In the genomic region with DNA sequence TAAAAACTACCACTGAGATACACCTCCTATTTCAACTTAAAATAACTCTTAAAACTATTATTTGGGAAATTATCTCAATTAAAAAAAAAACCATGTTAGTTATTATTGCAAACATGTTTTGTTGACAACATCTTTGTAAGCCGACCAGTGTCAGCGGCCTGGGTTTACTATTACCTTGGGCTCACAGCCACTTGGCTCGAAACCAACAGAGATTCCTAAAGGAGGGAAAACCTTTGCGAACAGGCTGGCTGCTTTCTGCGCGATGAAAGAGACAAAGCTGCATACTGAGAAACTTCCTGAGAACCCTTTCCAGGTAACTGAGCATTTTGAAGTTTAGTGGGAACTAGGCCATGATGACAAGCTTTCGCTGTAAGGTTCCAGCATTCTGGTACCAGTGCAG, we compare ENCODE assay signal across 19 mouse cellular contexts. TPM values are rescaled to one million over a fixed set of nuclear protein-coding genes. Genes with fewer than 3 reads are reported as not detected.
DNase-seq lines count a peak whose midpoint lies in the region; ATAC-seq and TF ChIP-seq lines count a peak whose summit lies in the region.
"Had no signal": no experiment of that assay in that cellular context is flagged by ENCODE, and none has a peak within 500 bp of the region (broad histone marks: within the 10 kb centered on the region; RNA-seq: fewer than 3 reads in every experiment).

No protein-coding gene starts in this region.

- H3K27ac ChIP-seq in kidney, embryonic 15.5 days: no peak overlapping the region
- no peak overlapping the region for H3K27ac ChIP-seq in hindbrain, embryonic 11.5 days (ENCODE audit: low read depth, low read length)
- H3K27ac ChIP-seq: kidney, postnatal 0 days; midbrain, embryonic 15.5 days had no signal

- 78% methylated on average over 7 of the region's 7 CpGs for WGBS in kidney, embryonic 15.5 days
- 95% methylated on average over 7 of the region's 7 CpGs for WGBS in hindbrain, embryonic 11.5 days

- H3K36me3 ChIP-seq in kidney, embryonic 15.5 days: no peaks in the 10 kb centered on the region
- H3K36me3 ChIP-seq in hindbrain, embryonic 11.5 days (ENCODE audit: control insufficient read depth, insufficient read depth, low read length): no peaks in the 10 kb centered on the region
- H3K36me3 ChIP-seq: midbrain, embryonic 15.5 days had no signal

- H3K4me3 ChIP-seq in kidney, embryonic 15.5 days (replicated peaks): no peak overlapping the region
- no peak overlapping the region for H3K4me3 ChIP-seq in hindbrain, embryonic 11.5 days (ENCODE audit: low read depth, low read length)
- H3K4me3 ChIP-seq: midbrain, embryonic 15.5 days had no signal

- H3K4me1 ChIP-seq in kidney, embryonic 15.5 days: peaks cover 8% of the 10 kb centered on the region; the same call in 1 of the 2 replicates
- H3K4me1 ChIP-seq in hindbrain, embryonic 11.5 days (replicated peaks; ENCODE audit: control insufficient read depth, insufficient read depth, low read length): no peaks in the 10 kb centered on the region
- H3K4me1 ChIP-seq: midbrain, embryonic 15.5 days had no signal

- no peak overlapping the region for H3K9ac ChIP-seq in kidney, embryonic 15.5 days
- H3K9ac ChIP-seq in hindbrain, embryonic 11.5 days (ENCODE audit: low read depth, low read length): no peak overlapping the region
- H3K9ac ChIP-seq: midbrain, embryonic 15.5 days had no signal

- TF ChIP-seq CTCF in brain, embryonic 14.5 days (IDR thresholded peaks at IDR 0.05; ENCODE audit: borderline replicate concordance, extremely low read depth, insufficient read depth, insufficient read length): no peak

- H3K4me2 ChIP-seq in kidney, embryonic 15.5 days: no peak overlapping the region
- H3K4me2 ChIP-seq in hindbrain, embryonic 11.5 days (replicated peaks; ENCODE audit: low read depth, low read length): no peak overlapping the region
- H3K4me2 ChIP-seq: liver, embryonic 11.5 days; midbrain, embryonic 15.5 days had no signal

- H3K9me3 ChIP-seq in kidney, embryonic 15.5 days (replicated peaks): no peaks in the 10 kb centered on the region
- no peaks in the 10 kb centered on the region for H3K9me3 ChIP-seq in hindbrain, embryonic 11.5 days (ENCODE audit: control insufficient read depth, low read length)
- H3K9me3 ChIP-seq: midbrain, embryonic 15.5 days had no signal

- ATAC-seq in kidney, embryonic 15.5 days (replicated peaks; ENCODE audit: low FRiP score): no peak
- ATAC-seq in hindbrain, embryonic 11.5 days (ENCODE audit: low FRiP score): no peak
- ATAC-seq: hindbrain, embryonic 16.5 days; midbrain, embryonic 15.5 days had no signal

- peak; percentile 42 for DNase-seq in kidney, adult 11 months
- peak; percentile 14 for DNase-seq in ovary, adult 18-20 months (ENCODE audit: low spot score)
- DNase-seq in ovary, postnatal 14 days (ENCODE audit: low spot score): no peak
- peak; percentile 40 for DNase-seq in brain, embryonic 14.5 days (ENCODE audit: low read depth)
- DNase-seq in hindbrain, embryonic 11.5 days (ENCODE audit: low spot score): no peak
- DNase-seq in yolk sac, embryonic 10.5 days (ENCODE audit: low spot score): no peak
- DNase-seq: cerebellum, adult 9-10 months; gastrocnemius, postnatal 14 days; lung, adult 2 months; spleen, adult 18-20 months; thymus, adult 18-20 months had no signal

- no peaks in the 10 kb centered on the region for H3K27me3 ChIP-seq in kidney, embryonic 15.5 days
- no peaks in the 10 kb centered on the region for H3K27me3 ChIP-seq in hindbrain, embryonic 11.5 days (ENCODE audit: control insufficient read depth, insufficient read depth, low read length)
- H3K27me3 ChIP-seq: midbrain, embryonic 15.5 days had no signal

- TF ChIP-seq POLR2A in brain, embryonic 14.5 days (IDR thresholded peaks at IDR 0.05; ENCODE audit: borderline replicate concordance, extremely low read depth, insufficient read depth, insufficient read length, poor library complexity, severe bottlenecking): no peak

RNA-seq across cellular contexts. Expression of a gene that starts 3.4 kb away (rescaled TPM):
- polyA plus RNA-seq in kidney, embryonic 15.5 days (2015; fragmentation: Nextera tagmentation; extraction: Ambion mirVana): not detected in 2 replicates
- 0.04 TPM in 1 of 2 replicates, not detected in the other for polyA plus RNA-seq in brain, embryonic 14.5 days (2012; rRNA removed)
- not detected in 2 replicates for polyA plus RNA-seq in hindbrain, embryonic 11.5 days (2014; fragmentation: Nextera tagmentation; extraction: Ambion mirVana)
- polyA plus RNA-seq: forebrain, embryonic 11.5 days; hindbrain, embryonic 16.5 days; kidney, postnatal 0 days; liver, embryonic 11.5 days; lung, adult 2 months; midbrain, embryonic 15.5 days; stomach, embryonic 14.5 days; urinary bladder, adult 2 months had no signal

RNA-seq across cellular contexts. Expression of a gene that starts 46.7 kb away (rescaled TPM):
- polyA plus RNA-seq in kidney, embryonic 15.5 days (2015; fragmentation: Nextera tagmentation; extraction: Ambion mirVana): 5.4 TPM in 2 replicates
- 17.8 and 24.0 TPM in 2 replicates for polyA plus RNA-seq in brain, embryonic 14.5 days (2012; rRNA removed)
- 6.7 and 8.1 TPM in 2 replicates for polyA plus RNA-seq in hindbrain, embryonic 11.5 days (2014; fragmentation: Nextera tagmentation; extraction: Ambion mirVana)

Comparison
In these comparisons a context has a peak if more than half of its experiments do, and no peak if none do; other contexts are left out.
1. DNase-seq: peak in kidney, adult 11 months (single experiment), ovary, adult 18-20 months (single experiment) and brain, embryonic 14.5 days (single experiment); none in ovary, postnatal 14 days (single experiment), hindbrain, embryonic 11.5 days (single experiment) and yolk sac, embryonic 10.5 days (single experiment).